ENCODE assay signal across 16 mouse cellular contexts in genomic region chr2:44389556-44389955, GRCm38 (mm10).
"Had no signal": no experiment of that assay in that cellular context is flagged by ENCODE, and none has a peak within 500 bp of the region (broad histone marks: within the 10 kb centered on the region; RNA-seq: fewer than 3 reads in every experiment).

No protein-coding gene starts in this region.

- H3K4me1 ChIP-seq: neural tube, embryonic 12.5 days; neural tube, embryonic 15.5 days; stomach, embryonic 15.5 days had no signal

- H3K9me3 ChIP-seq: neural tube, embryonic 12.5 days; neural tube, embryonic 13.5 days; neural tube, embryonic 15.5 days; stomach, embryonic 15.5 days had no signal

- H3K4me2 ChIP-seq: neural tube, embryonic 12.5 days; neural tube, embryonic 13.5 days; neural tube, embryonic 15.5 days; stomach, embryonic 15.5 days had no signal

- H3K4me3 ChIP-seq: neural tube, embryonic 12.5 days; neural tube, embryonic 13.5 days; neural tube, embryonic 15.5 days; stomach, embryonic 15.5 days had no signal

- DNase-seq: right cerebral cortex, adult 18-20 months; right cerebral cortex, postnatal 14 days; right cerebral cortex, postnatal 25 days; right cerebral cortex, postnatal 4 days; spleen, adult 18-20 months; thymus, adult 18-20 months; thymus, adult 2 months; thymus, postnatal 14 days; thymus, postnatal 25 days; thymus, postnatal 36 days; thymus, postnatal 4 days had no signal

- H3K9ac ChIP-seq: neural tube, embryonic 12.5 days; neural tube, embryonic 13.5 days; neural tube, embryonic 15.5 days; stomach, embryonic 15.5 days had no signal

- H3K36me3 ChIP-seq: neural tube, embryonic 12.5 days; neural tube, embryonic 13.5 days; neural tube, embryonic 15.5 days; stomach, embryonic 15.5 days had no signal

- H3K27ac ChIP-seq: neural tube, embryonic 12.5 days; neural tube, embryonic 13.5 days; neural tube, embryonic 15.5 days; stomach, embryonic 15.5 days; stomach, postnatal 0 days had no signal

- H3K27me3 ChIP-seq: neural tube, embryonic 12.5 days; neural tube, embryonic 13.5 days; neural tube, embryonic 15.5 days; stomach, embryonic 15.5 days had no signal
